ENCODE assay signal across 7 mouse cellular contexts in the genomic region with DNA sequence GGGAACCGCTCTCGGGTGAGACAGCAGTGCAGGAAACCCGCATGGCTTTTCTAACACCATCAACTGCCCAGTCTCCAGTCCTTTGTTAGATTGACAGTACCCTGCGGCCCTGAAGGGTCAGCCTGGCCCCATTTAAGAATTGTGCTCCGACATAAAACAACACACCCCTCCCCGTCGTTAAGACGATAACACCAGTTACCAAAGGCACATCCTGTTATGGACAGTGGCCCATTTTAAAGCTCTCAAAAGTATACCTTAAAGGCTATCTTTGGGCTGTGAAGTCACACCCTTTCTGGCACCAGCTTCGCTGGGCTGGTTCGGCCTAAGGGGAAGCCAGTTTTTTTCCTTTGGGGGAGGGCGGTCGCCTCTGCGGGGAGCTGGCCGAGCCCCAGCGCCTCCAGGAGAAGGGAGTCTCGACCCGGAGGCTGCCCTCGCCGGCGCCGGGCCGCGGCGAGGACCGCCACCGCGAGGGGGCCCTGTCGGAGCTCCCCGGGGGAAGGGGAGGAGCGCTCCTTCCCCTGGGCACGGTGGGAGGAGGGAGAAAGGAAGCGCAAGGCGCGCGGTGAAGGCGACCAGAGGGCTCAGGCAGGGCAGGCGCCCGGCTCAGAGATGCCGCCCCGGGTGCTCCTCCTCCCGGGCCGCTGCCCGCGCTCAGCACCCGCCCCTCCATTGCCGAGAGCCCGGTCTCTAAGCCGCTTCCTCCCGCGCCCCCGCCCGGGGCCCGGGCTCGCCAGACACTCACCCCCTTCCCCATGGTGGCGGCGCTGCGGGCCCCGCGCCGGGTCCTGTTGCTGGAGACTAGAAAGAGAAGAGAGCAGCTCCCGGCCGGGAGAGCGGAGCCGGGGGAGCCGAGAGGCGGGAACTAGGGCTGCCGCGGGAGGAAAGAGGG. TPM values are rescaled to one million over a fixed set of nuclear protein-coding genes. Genes with fewer than 3 reads are reported as not detected.
DNase-seq lines count a peak whose midpoint lies in the region; ATAC-seq lines count a peak whose summit lies in the region.

No protein-coding gene starts in this region.

- H3K4me3 ChIP-seq in hindbrain, embryonic 16.5 days (ENCODE audit: low read length), result peak overlapping the region; percentile 50

- peak; percentile 89 for DNase-seq in ZHBTc4 (ENCODE audit: low read depth, low spot score)
- DNase-seq in cerebellum, postnatal 36 days, result peak; percentile 87 to 88
- DNase-seq in gastrocnemius, adult 18-20 months (ENCODE audit: low spot score), result peak; percentile 85
- peak; percentile 31 to 66 for DNase-seq in left cerebral cortex, postnatal 14 days (ENCODE audit: low spot score in 2 of 2)
- DNase-seq in mesoderm, embryonic 11.5 days (ENCODE audit: low read depth, low spot score), result peak; percentile 87
- DNase-seq in right cerebral cortex, postnatal 4 days, result peak; percentile 63

- no peaks in the 10 kb centered on the region for H3K9me3 ChIP-seq in hindbrain, embryonic 16.5 days (ENCODE audit: control insufficient read depth, low read length)

- H3K27me3 ChIP-seq in hindbrain, embryonic 16.5 days (replicated peaks; ENCODE audit: control insufficient read depth, insufficient read depth, low read length), result no peaks in the 10 kb centered on the region

- under 1% methylated on average over 50 of the region's 68 CpGs for WGBS in hindbrain, embryonic 16.5 days

- intact Hi-C loops in left cerebral cortex, postnatal 14 days (cut with DNase I), result loop anchor here (2.0 to 5.0 kb wide), 2 partner anchors 102 to 199 kb away; no protein-coding TSS in a partner anchor

- peaks cover 40% of the 10 kb centered on the region for H3K4me1 ChIP-seq in hindbrain, embryonic 16.5 days (ENCODE audit: control insufficient read depth, insufficient read depth, low read depth, low read length)

- ATAC-seq in hindbrain, embryonic 16.5 days, result peak; percentile 76

- H3K36me3 ChIP-seq in hindbrain, embryonic 16.5 days (ENCODE audit: control insufficient read depth, insufficient read depth, low read length), result no peaks in the 10 kb centered on the region

- H3K9ac ChIP-seq in hindbrain, embryonic 16.5 days (ENCODE audit: low read depth, low read length), result peak overlapping the region; percentile 77

- H3K4me2 ChIP-seq in hindbrain, embryonic 16.5 days (ENCODE audit: low read length), result peak overlapping the region; percentile 75

- peak overlapping the region; percentile 84 for H3K27ac ChIP-seq in hindbrain, embryonic 16.5 days (ENCODE audit: low read depth, low read length)

RNA-seq across cellular contexts. Expression of gene Atp1a1, which starts 0.6 kb away (rescaled TPM):
- 100 to 1,000 TPM in 1 of 2 experiments, 10 to 100 TPM in 1; 59.0 to 119 TPM for total RNA-seq in gastrocnemius, adult 18-20 months (2021)
- 67.5 and 74.9 TPM in 2 replicates for polyA plus RNA-seq in hindbrain, embryonic 16.5 days (2015; fragmentation: Nextera tagmentation; extraction: Ambion mirVana)
- 1,000 to 10,000 TPM; 1,135 to 1,354 TPM for total RNA-seq in left cerebral cortex, postnatal 14 days (2021)

Comparison
In these comparisons a context has a peak if more than half of its experiments do, and no peak if none do; other contexts are left out.
1. Peak in every context shown above with its lines: DNase-seq, ATAC-seq, H3K4me3 ChIP-seq and H3K27ac ChIP-seq.
2. RNA of gene Atp1a1, which starts 0.6 kb away (total RNA-seq): 1,135 to 1,354 TPM in left cerebral cortex, postnatal 14 days; 59.0 to 119 TPM in gastrocnemius, adult 18-20 months; every median in the first group is over 4 times any median in the second.